Mouse (Mus musculus) gastrocnemius, adult 2 months (tissue): ENCODE results near the gene Bag6. TPM values are rescaled to one million over a fixed set of nuclear protein-coding genes. Genes with fewer than 3 reads are reported as not detected.

Experiments
- DNase-seq: peaks from one replicate; pipeline ENCODE4 v3.0.0; 2022
- H3K27ac ChIP-seq: fragments of 200-600 bp; 2 replicates; pipeline ENCODE4 v1.8.1; 2022; ENCODE audit warnings: mild to moderate bottlenecking
- H3K4me3 ChIP-seq: fragments of 200-600 bp; 2 replicates; pipeline ENCODE4 v1.8.1; 2022; ENCODE audit warnings: mild to moderate bottlenecking, moderate library complexity
- CTCF ChIP-seq: fragments of 200-600 bp; IDR thresholded peaks from 2 replicates; pipeline ENCODE4 v1.8.1; 2022; ENCODE audit warnings: antibody characterized with exemption, mild to moderate bottlenecking, moderate library complexity
- intact Hi-C: fragments of 180-260 bp; cut with DNase I; formaldehyde crosslinking; loops from one replicate; pipeline ENCODE4 v1.15.1; 2025
- total RNA-seq, 2 experiments: library from RNA; stranded (reverse); gene quantifications; 2 replicates each; pipeline ENCODE4 v1.2.3; 2021

The Bag6 gene
- total RNA-seq, 2 experiments from 2014 or later, result 233 to 244 TPM

- no peak for DNase-seq
- no peak for TF ChIP-seq CTCF
- Histone ChIP-seq H3K27ac (no peak overlapping the region), H3K4me3 (no peak overlapping the region)
- intact Hi-C loops, result no loop called here
Observed at GRCm38 (mm10) chr17:35100196-35100765, 34.7 kb upstream of the Bag6 start.

GRCm38 (mm10) chr17:35101161-35101560 lies 33.8 kb upstream of the Bag6 start:
- Histone ChIP-seq H3K27ac (no peak overlapping the region), H3K4me3 (no peak overlapping the region)
- intact Hi-C loops, result no loop called here
- no peak for TF ChIP-seq CTCF
- DNase-seq, result no peak

- DNase-seq, result no peak
- intact Hi-C loops, result no loop called here
- Histone ChIP-seq H3K4me3 (no peak overlapping the region), H3K27ac (peak overlapping the region; percentile 65; the same call in 1 of the 2 replicates)
- TF ChIP-seq CTCF, result no peak
Observed at GRCm38 (mm10) chr17:35102299-35102698, 32.7 kb upstream of the Bag6 start.

- no peak for TF ChIP-seq CTCF
- DNase-seq, result peak; percentile 73
- H3K4me3 ChIP-seq, result no peak overlapping the region
- peak overlapping the region; percentile 65 for H3K27ac ChIP-seq
- intact Hi-C loops, result no loop called here
Observed at GRCm38 (mm10) chr17:35103221-35103690, 31.7 kb upstream of the Bag6 start.

GRCm38 (mm10) chr17:35104079-35104478 lies 30.9 kb upstream of the Bag6 start:
- no peak for DNase-seq
- intact Hi-C loops, result no loop called here
- TF ChIP-seq CTCF, result no peak
- no peak overlapping the region for H3K4me3 ChIP-seq
- peak overlapping the region; percentile 65 for H3K27ac ChIP-seq

GRCm38 (mm10) chr17:35104754-35105153 lies 30.2 kb upstream of the Bag6 start:
- H3K4me3 ChIP-seq, result no peak overlapping the region
- intact Hi-C loops, result no loop called here
- no peak for TF ChIP-seq CTCF
- no peak for DNase-seq
- no peak overlapping the region for H3K27ac ChIP-seq

- H3K27ac ChIP-seq, result no peak overlapping the region
- peak; percentile 59 for DNase-seq
- peak; percentile 64 for TF ChIP-seq CTCF
- intact Hi-C loops, result loop anchor here (2.0 kb wide), 1 partner anchor 85 kb away; no protein-coding TSS in a partner anchor
- H3K4me3 ChIP-seq, result no peak overlapping the region
Observed at GRCm38 (mm10) chr17:35105740-35106389, 29.1 kb upstream of the Bag6 start.

GRCm38 (mm10) chr17:35106522-35106921 lies 28.5 kb upstream of the Bag6 start:
- intact Hi-C loops, result loop anchor here (2.0 kb wide), 1 partner anchor 86 kb away; no protein-coding TSS in a partner anchor
- DNase-seq, result no peak
- TF ChIP-seq CTCF, result no peak
- Histone ChIP-seq H3K27ac (no peak overlapping the region), H3K4me3 (no peak overlapping the region)

- TF ChIP-seq CTCF, result no peak
- H3K4me3 ChIP-seq, result no peak within 1 kb of the TSS
- no peak within 1 kb of the TSS for H3K27ac ChIP-seq
- no peak for DNase-seq
- intact Hi-C loops, result no loop called here
Observed at GRCm38 (mm10) chr17:35108097-35108496, 26.9 kb upstream of the Bag6 start, which contains the start of gene Ly6g5c. Gene Ly6g5c, plus strand, starts transcription at chr17:35108279.

- no peak overlapping the region; the same call in 1 of the 2 replicates for H3K27ac ChIP-seq
Observed at GRCm38 (mm10) chr17:35111774-35112173, 23.2 kb upstream of the Bag6 start.

GRCm38 (mm10) chr17:35115046-35116019 lies 19.6 kb upstream of the Bag6 start, which contains the start of gene Ly6g5b:
Gene Ly6g5b, minus strand, starts transcription at chr17:35115428.
- H3K4me3 ChIP-seq, result no peak within 1 kb of the TSS
- TF ChIP-seq CTCF, result peak; percentile 40
- DNase-seq, result no peak
- intact Hi-C loops, result no loop called here
- H3K27ac ChIP-seq, result no peak within 1 kb of the TSS

More at GRCm38 (mm10) chr17:35111774-35112173, 23.2 kb upstream of the Bag6 start:
- H3K4me3 ChIP-seq, result peak overlapping the region; percentile 46
- DNase-seq, result no peak
- TF ChIP-seq CTCF, result no peak
- intact Hi-C loops, result no loop called here

- intact Hi-C loops, result no loop called here
- H3K27ac ChIP-seq, result peak overlapping the region; percentile 91
- peak overlapping the region; percentile 92 for H3K4me3 ChIP-seq
- no peak for TF ChIP-seq CTCF
- DNase-seq, result peak; percentile 69
Observed at GRCm38 (mm10) chr17:35120745-35121142, 14.2 kb upstream of the Bag6 start.
